Mouse (Mus musculus) left cerebral cortex, adult 9 months (tissue): ENCODE results near the gene Tfdp2.
"Not testable (repeated sequence)": the region's sequence is repeated elsewhere in the genome, so short reads cannot be mapped to it uniquely, and the experiment has no call there.

ENCODE experiments used
- DNase-seq, 2 experiments: peaks; one replicate each; pipeline ENCODE4 v3.0.0; 2022; ENCODE audit warnings: low spot score in 2 of 2

The Tfdp2 gene

DNA sequence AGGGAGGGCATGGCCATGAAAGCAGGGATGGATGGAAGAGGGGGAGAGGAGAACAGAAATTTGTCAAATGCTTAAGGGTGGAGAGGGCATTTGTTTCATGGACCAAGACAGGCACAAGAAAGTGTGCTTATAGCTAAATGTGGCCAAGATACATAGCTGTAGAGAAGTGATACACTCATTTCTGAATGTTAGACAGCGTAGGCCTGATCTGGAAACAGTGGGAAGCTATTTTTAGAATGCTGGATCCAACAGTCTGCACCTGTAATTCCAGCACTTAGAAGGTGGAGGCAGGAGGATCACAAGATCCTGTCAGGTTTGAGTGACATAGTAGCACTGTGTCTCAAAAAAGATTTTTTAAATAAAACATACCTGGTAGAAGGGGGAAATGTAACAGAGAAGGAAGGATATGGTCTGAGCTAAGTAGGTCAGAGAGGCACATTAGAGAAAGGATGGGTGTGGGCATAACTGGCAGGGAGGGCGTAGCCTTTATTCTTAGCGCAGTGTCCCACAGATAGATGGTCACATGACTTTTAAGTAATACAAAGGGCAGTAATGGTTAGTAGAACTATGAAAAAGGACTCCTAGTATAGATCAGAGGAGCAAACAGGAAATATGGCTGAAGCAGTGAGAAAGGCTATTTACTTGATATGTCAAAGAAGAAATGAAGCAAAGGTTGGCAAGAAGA is 103.4 kb downstream of the Tfdp2 start:
- DNase-seq, result peak in 1 of 2 experiments; percentile 22

GRCm38 (mm10) chr9:96308816-96309215 is 112.7 kb downstream of the Tfdp2 start:
- DNase-seq, result no peak

- no peak for DNase-seq
These were observed 116.0 kb downstream of the Tfdp2 start for GRCm38 (mm10) chr9:96312074-96312473.

- DNase-seq, result no peak
These were observed 123.3 kb downstream of the Tfdp2 start for GRCm38 (mm10) chr9:96319333-96319732.

DNA sequence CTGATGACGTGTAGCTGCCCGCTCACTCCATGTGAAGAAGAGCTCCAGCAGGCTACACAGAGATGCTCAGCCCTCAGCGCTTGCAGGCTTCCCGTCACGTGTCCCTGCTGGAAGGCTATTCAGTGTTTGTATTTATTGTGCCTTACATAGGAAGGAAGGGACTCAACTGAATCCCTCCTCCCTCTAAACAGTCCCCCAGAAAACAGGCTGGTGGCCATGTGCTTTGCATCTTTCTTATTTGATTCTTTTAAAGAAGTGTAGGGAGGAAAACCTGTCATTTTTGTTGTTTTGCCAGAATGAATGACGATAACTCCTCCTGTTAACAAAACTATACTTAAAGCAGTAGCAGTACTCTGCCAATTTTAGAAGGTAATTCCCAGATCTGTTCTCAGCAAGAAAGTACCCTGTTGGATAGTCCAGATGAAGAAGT is 124.5 kb downstream of the Tfdp2 start:
- peak in 1 of 2 experiments; percentile 37 for DNase-seq

DNA sequence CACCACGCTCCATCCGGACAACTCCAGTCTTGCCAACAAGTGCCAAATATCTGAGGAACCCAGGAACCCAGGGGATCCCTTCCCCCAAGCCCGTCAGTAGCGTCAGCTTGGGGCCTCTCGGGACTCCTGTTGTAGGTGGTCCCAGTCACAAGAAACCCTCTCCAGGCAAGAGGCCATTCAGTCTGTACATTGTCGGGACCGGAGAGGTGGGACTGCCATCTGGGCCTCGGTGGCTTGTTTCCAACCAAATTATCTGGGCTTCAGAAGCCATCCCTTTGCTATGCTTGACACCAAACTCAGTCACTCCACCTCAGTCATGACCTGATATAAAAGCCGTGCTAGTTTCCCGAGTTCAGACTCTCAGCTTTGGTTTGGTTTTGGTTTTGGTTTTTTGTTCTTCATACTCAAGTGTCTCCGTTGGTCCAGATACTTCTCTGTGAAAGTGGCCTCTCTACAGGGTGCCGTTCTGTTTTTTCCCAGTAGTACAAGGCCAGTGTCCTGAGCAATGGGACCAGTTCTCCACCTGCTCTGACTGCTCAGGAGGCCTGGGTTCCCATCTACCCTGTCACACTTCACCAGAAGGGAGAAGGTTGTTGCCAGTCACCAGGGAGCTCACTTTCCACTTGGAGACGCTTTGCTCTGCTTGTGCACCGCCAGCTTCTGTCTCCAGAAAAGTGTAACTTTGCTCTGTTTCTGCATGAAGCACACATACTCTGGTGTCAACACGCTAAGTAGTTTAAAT is 126.5 kb downstream of the Tfdp2 start:
- no peak for DNase-seq

GRCm38 (mm10) chr9:96324502-96324901 is 128.4 kb downstream of the Tfdp2 start:
- no peak for DNase-seq

- DNase-seq, result no peak
These were observed 130.4 kb downstream of the Tfdp2 start for GRCm38 (mm10) chr9:96326496-96326923.

- no peak for DNase-seq
These were observed 132.2 kb downstream of the Tfdp2 start for GRCm38 (mm10) chr9:96328226-96328625.

- DNase-seq, result no peak
These were observed 135.1 kb downstream of the Tfdp2 start for GRCm38 (mm10) chr9:96331146-96331545.

- DNase-seq, result no peak
These were observed 149.7 kb downstream of the Tfdp2 start for GRCm38 (mm10) chr9:96345750-96346149.

GRCm38 (mm10) chr9:96348885-96349284 is 152.8 kb downstream of the Tfdp2 start:
- no peak for DNase-seq

GRCm38 (mm10) chr9:96350010-96350409 is 153.9 kb downstream of the Tfdp2 start:
- DNase-seq, result peak in 1 of 2 experiments; percentile 60

DNA sequence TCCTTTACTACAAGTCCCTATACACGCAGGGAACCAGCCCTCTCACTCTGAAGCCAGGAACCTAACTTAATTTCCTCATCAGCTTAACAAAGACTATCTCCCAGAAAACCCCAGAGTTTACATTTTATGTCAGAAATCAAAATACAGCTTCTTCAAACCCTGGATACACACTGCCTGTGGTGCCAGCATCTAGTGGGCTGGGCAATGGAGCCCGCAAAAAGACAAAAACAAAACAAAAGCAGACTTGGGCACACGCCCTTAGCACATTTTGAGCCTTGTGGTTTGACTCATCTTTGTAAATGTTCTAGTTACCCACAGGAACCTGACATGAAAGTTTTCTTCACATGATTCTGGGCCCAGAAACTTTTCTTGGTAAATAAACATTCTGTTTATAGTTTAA is 154.4 kb downstream of the Tfdp2 start:
- no peak for DNase-seq

GRCm38 (mm10) chr9:96351771-96352170 is 155.7 kb downstream of the Tfdp2 start:
- DNase-seq, result not testable (repeated sequence)

GRCm38 (mm10) chr9:96353121-96353769 is 157.2 kb downstream of the Tfdp2 start:
- DNase-seq, result no peak

DNA sequence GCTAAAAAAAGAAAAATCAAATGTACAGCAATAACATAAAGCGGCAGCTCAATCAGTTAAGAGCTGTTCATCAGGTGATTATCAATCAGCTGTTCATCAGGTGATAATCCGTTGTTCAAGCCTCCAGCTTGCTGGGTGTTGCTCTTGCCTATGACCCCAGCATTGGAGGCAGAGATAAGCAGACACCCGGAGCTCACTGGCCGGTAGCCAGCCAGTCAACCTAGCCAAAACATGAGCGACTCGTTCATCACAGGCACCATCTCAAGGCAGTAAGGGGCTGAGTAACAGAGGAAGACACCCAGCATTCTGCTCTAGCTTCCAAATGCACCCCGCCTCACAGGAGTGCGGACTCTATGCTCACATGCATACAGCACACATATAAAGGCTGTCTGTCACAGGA is 157.7 kb downstream of the Tfdp2 start:
- DNase-seq, result no peak

- DNase-seq, result no peak
These were observed 164.0 kb downstream of the Tfdp2 start for GRCm38 (mm10) chr9:96360056-96360455.

DNA sequence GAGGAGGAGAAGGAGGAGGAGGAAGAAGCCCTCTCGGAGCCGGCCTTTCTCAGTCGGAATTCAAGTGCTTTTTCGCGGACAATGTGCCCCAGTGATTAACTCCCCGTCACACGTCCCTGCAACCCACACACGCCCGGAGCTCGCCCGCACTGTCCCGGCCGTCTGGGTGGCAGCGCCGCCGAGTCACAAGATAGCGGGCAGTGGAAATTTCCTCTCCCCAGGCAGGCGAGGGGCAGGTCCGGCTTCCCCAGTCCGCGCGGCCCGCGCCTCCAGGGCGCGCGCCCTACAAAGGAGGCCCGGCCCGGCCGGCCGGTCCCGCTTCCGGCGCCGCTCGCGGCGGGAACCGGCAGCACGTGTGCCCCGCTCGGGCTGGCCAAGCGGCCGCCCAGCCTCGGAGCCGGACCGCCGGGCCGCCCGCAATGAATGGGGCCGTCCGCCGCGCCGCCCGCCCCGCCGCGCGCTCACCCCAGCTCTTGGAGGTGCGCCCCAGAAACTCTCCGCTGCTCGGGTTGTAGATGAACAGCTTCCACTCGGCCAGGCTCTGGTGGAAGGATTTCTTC is 167.6 kb downstream of the Tfdp2 start:
- DNase-seq, result peak in 1 of 2 experiments; percentile 66

- DNase-seq, result peak; percentile 93 to 98
These were observed 168.2 kb downstream of the Tfdp2 start, which contains the start of gene Atp1b3 for GRCm38 (mm10) chr9:96364141-96364838. Gene Atp1b3 (minus strand): TSS chr9:96364442.

GRCm38 (mm10) chr9:96365271-96365872 is 169.3 kb downstream of the Tfdp2 start:
- DNase-seq, result no peak
